Mouse (Mus musculus) heart, embryonic 11.5 days (tissue): Measurements from ENCODE around the gene Polrmt. TPM values are rescaled to one million over a fixed set of nuclear protein-coding genes. Genes with fewer than 3 reads are reported as not detected.

Experiments
- ATAC-seq: fragments of 200-750 bp; cut with Nextera tagmentation; replicated peaks from 2 replicates; pipeline ENCODE4 v1.8.0; 2017; ENCODE audit warnings: moderate library complexity; ENCODE audit not compliant: insufficient number of reproducible peaks, low FRiP score, low TSS enrichment
- H3K27ac ChIP-seq: fragments of 300-500 bp; sonication (generic); 2 replicates; pipeline ENCODE4 v1.5.1; 2014; ENCODE audit warnings: mild to moderate bottlenecking, low read depth, low read length
- H3K27me3 ChIP-seq: fragments of 300-500 bp; sonication (generic); 2 replicates; pipeline ENCODE4 v1.6.1; 2014; ENCODE audit warnings: mild to moderate bottlenecking, low read length, mixed read lengths; ENCODE audit not compliant: control insufficient read depth, insufficient read depth
- H3K36me3 ChIP-seq: fragments of 300-500 bp; sonication (generic); 2 replicates; pipeline ENCODE4 v1.6.1; 2014; ENCODE audit warnings: mild to moderate bottlenecking, low read length, moderate library complexity, mixed read lengths; ENCODE audit not compliant: control insufficient read depth, insufficient read depth
- H3K4me1 ChIP-seq: fragments of 300-500 bp; sonication (generic); 2 replicates; pipeline ENCODE4 v1.6.1; 2014; ENCODE audit warnings: low read length; ENCODE audit not compliant: control insufficient read depth, insufficient read depth
- H3K4me2 ChIP-seq: fragments of 300-500 bp; sonication (generic); 2 replicates; pipeline ENCODE4 v1.6.1; 2014; ENCODE audit warnings: mild to moderate bottlenecking, moderate library complexity
- H3K4me3 ChIP-seq: fragments of 300-500 bp; sonication (generic); 2 replicates; pipeline ENCODE4 v1.5.1; 2014; ENCODE audit warnings: low read depth, low read length
- H3K9ac ChIP-seq: fragments of 300-500 bp; sonication (generic); 2 replicates; pipeline ENCODE4 v1.6.1; 2014; ENCODE audit warnings: mild to moderate bottlenecking, low read depth, low read length, moderate library complexity
- H3K9me3 ChIP-seq: fragments of 300-500 bp; sonication (generic); replicated peaks from 2 replicates; pipeline ENCODE4 v1.6.1; 2016; ENCODE audit warnings: low read length; ENCODE audit not compliant: control insufficient read depth
- WGBS: fragments of 180-500 bp; shearing (Covaris S2); extraction: QIAGEN DNeasy Blood & Tissue Kit; methylation state at CpG from one replicate; pipeline ENCODE4 v1.1.7; 2014; ENCODE audit not compliant: insufficient replicate concordance; 5-methylcytosine and 5-hydroxymethylcytosine counted together
- polyA plus RNA-seq: library from polyadenylated mRNA; unstranded; fragments of >200 nt; fragmentation: Nextera tagmentation; extraction: Ambion mirVana; gene quantifications from 2 replicates; pipeline ENCODE4 v1.2.1, GENCODE M21; 2014

Polrmt gene
- polyA plus RNA-seq, 1 experiment from 2014 or later: 23.6 TPM

DNA sequence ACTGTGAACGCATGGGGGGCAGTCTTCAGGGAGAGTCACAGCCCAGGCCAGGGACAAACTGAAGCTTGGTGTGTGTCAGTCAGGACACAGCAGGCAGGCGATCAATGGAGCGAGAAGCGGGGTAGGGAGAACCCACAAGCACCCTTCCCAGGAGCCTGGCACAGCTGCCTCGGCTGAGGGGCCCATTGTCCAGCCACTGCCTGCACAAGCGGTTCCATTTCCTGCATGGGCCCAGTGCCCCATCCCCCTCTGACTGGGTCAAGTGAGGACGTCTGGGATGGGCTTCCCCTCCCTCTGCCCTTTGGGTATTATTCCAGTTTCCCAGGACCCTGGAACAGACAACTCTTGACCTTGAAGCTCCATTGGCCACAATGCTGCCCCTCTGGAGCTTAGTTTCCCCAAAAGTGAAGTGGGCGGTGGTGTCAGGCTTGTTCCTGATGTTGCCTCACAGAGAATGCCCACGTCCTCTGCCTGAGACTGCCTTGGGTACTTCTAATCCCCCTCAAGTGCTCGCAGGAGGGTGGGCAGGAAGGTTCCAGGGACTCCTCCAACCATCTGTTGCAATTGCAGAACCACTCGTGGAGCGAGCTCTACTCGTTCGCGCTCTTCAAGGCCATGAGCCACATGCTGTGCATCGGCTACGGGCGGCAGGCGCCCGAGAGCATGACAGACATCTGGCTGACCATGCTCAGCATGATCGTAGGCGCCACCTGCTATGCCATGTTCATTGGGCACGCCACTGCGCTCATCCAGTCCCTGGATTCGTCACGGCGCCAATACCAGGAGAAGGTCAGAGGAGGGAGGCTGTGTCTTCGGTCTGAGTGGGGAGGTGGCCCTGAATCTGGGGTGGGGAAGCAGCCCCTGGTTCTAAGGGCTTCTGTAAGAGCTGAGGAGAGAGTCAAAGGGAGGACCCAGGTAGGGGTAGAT, 17.8 kb downstream of the Polrmt start:
- ATAC-seq: no peak
- Histone ChIP-seq H3K27ac (no peak overlapping the region), H3K4me1 (no peaks in the 10 kb centered on the region), H3K4me3 (no peak overlapping the region), H3K9me3 (no peaks in the 10 kb centered on the region), H3K36me3 (no peaks in the 10 kb centered on the region), H3K4me2 (no peak overlapping the region), H3K9ac (no peak overlapping the region), H3K27me3 (no peaks in the 10 kb centered on the region; the same call in 1 of the 2 replicates)
- WGBS: 62% methylated on average over 28 of the region's 28 CpGs

DNA sequence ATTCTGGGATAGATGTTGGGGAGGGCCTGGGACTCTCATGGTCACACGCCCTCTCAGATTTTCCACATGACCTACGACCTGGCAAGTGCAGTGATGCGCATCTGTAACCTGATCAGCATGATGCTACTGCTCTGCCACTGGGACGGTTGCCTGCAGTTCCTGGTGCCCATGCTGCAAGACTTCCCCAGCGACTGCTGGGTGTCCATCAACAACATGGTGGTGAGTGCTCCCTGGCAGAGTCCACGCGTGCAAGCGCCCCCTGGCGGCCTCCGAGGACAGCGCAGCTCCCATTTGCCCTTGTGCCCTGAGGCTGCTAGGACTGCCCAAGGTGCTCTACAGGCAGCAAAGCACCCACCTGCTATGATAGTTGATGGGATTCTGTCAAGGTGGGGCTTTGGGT, 20.3 kb downstream of the Polrmt start:
- no peaks in the 10 kb centered on the region for H3K9me3 ChIP-seq
- no peaks in the 10 kb centered on the region for H3K36me3 ChIP-seq
- H3K4me3 ChIP-seq: no peak overlapping the region
- H3K27me3 ChIP-seq: no peaks in the 10 kb centered on the region; the same call in 1 of the 2 replicates
- H3K4me2 ChIP-seq: no peak overlapping the region
- no peak overlapping the region for H3K9ac ChIP-seq
- H3K27ac ChIP-seq: no peak overlapping the region
- H3K4me1 ChIP-seq: no peaks in the 10 kb centered on the region
- WGBS: 40% methylated on average over 11 of the region's 11 CpGs
- ATAC-seq: no peak

DNA sequence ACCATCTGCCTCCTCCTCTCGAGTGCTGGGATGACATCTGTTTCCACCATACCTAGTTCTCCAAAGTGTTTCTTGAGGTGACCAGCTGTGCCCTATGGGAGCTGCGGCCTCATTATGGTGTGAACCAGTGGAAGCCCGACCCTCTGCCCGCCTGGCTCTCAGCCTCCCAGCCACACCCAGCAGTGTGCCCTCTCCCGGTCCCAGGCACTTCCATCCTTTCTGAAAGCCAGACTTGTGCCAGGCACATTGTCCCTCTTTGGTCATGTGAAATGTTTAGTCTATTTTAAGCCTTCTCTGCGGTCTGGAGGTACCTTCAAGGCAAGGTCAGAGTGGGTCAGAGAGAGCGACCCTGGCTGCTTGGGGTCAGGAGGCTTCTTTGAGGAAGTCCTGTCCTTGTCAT, 22.7 kb downstream of the Polrmt start:
- no peaks in the 10 kb centered on the region for H3K36me3 ChIP-seq
- ATAC-seq: no peak
- H3K4me1 ChIP-seq: no peaks in the 10 kb centered on the region
- H3K4me3 ChIP-seq: no peak overlapping the region
- H3K4me2 ChIP-seq: no peak overlapping the region
- no peak overlapping the region for H3K27ac ChIP-seq
- peaks cover 7% of the 10 kb centered on the region for H3K27me3 ChIP-seq
- no peaks in the 10 kb centered on the region for H3K9me3 ChIP-seq
- H3K9ac ChIP-seq: no peak overlapping the region
- 66% methylated on average over 7 of the region's 7 CpGs for WGBS

DNA sequence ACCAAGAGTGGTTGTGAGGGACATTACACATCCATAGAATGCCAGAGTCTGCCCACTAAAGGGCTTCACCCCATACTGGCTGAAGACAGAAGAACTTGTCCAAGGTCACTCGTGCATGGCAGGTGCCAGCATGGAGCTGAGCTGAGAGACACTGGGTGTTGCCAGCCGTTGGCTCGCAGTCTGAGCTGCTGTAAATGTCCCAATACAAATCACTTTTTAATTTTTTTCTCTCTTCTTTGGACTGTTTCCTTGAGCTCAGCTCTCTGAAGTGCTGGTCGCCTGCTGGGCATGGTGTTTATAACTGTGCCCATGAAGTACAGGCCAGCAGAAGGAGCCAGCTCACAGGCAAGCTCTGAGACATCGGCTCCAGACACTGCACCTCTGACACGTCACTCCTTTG, 23.3 kb downstream of the Polrmt start:
- no peak for ATAC-seq
- H3K9ac ChIP-seq: no peak overlapping the region
- no peaks in the 10 kb centered on the region for H3K4me1 ChIP-seq
- 63% methylated on average over 6 of the region's 6 CpGs for WGBS
- no peak overlapping the region for H3K4me2 ChIP-seq
- H3K27me3 ChIP-seq: peaks cover 13% of the 10 kb centered on the region
- no peak overlapping the region for H3K4me3 ChIP-seq
- no peak overlapping the region for H3K27ac ChIP-seq
- H3K9me3 ChIP-seq: no peaks in the 10 kb centered on the region
- no peaks in the 10 kb centered on the region for H3K36me3 ChIP-seq

DNA sequence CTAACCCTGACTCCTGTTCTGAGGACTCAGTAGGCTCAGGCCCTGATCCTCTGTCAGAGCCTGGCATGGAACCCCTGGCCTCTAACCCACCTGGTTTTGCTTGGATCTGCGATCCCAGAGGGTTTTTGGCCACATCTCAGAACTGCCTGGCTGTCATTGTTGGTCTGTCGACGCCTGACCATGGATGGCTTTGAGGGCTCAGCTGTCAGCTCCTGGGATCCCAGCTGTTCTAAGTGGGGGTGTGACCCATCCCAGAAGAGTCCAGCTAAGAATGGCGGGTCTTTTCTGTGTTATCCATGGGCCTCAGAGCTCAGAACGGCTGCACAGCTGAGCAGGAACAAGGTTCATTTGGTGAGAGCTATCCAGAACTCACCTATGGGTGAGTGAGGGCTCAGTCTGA, 25.3 kb downstream of the Polrmt start:
- WGBS: 45% methylated on average over 5 of the region's 5 CpGs
- no peaks in the 10 kb centered on the region for H3K9me3 ChIP-seq
- peaks cover 33% of the 10 kb centered on the region for H3K27me3 ChIP-seq
- no peak overlapping the region for H3K27ac ChIP-seq
- no peak overlapping the region for H3K9ac ChIP-seq
- H3K36me3 ChIP-seq: no peaks in the 10 kb centered on the region
- ATAC-seq: no peak
- H3K4me2 ChIP-seq: no peak overlapping the region
- H3K4me3 ChIP-seq: no peak overlapping the region
- H3K4me1 ChIP-seq: peaks cover 11% of the 10 kb centered on the region

DNA sequence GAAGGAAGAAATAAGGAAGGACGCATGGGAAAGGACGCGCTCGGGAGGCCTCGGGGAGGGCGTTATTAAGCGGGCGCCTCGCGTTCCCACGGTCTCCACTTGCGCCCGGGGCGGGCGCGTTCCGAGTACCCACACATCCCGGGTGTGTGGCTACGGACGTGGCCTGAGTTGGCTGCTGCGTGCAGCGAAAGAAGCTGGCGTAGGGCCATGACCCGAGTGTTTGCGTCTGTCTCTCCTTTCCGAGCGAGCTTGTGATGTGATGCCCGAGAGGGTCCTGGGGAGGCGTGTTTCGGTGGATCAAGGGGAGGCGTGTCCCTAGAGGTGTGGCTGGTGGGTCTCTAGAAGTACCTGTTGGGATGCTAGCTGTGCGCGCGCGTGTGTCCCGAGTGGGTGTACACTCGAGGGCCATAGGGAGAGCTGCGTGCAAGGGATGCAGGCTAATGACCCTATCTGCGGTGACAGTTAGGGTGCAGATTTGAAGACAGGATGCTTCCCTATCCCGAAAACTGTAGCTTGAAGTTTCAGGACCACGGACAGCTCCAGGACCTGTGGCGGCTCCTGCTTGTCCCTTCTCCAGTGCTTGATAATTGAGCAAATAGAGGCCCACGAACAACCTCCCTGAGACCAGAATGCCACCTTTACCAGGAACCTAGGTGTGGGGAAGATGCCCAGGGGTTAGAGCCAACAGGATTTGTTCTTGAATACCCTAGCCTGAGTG, 28.6 kb downstream of the Polrmt start:
- H3K9me3 ChIP-seq: no peaks in the 10 kb centered on the region
- WGBS: 3% methylated on average over 43 of the region's 43 CpGs
- H3K4me2 ChIP-seq: peak overlapping the region; percentile 99
- H3K4me1 ChIP-seq: peaks cover 11% of the 10 kb centered on the region
- no peaks in the 10 kb centered on the region for H3K36me3 ChIP-seq
- H3K4me3 ChIP-seq: peak overlapping the region; percentile 63
- no peak; the same call in 1 of the 2 replicates for ATAC-seq
- no peak overlapping the region for H3K27ac ChIP-seq
- no peak overlapping the region for H3K9ac ChIP-seq
- H3K27me3 ChIP-seq: peaks cover 52% of the 10 kb centered on the region

DNA sequence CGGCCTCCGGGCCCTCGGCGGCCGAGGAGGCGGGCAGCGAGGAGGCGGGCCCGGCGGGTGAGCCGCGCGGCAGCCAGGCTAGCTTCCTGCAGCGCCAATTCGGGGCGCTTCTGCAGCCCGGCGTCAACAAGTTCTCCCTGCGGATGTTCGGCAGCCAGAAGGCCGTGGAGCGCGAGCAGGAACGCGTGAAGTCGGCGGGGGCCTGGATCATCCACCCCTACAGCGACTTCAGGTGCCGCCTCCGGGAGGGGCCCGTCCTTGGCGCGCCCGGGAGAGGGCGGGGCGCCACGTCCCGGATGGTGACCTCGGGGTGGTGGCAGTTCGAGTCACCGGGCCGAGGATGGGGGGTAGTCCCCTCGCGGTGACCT, 29.4 kb downstream of the Polrmt start:
- H3K9ac ChIP-seq: no peak overlapping the region
- WGBS: under 1% methylated on average over 44 of the region's 44 CpGs
- peak overlapping the region; percentile 99 for H3K4me2 ChIP-seq
- ATAC-seq: no peak
- no peaks in the 10 kb centered on the region for H3K9me3 ChIP-seq
- H3K4me3 ChIP-seq: peak overlapping the region; percentile 63
- H3K27ac ChIP-seq: no peak overlapping the region
- peaks cover 15% of the 10 kb centered on the region for H3K4me1 ChIP-seq
- H3K36me3 ChIP-seq: peaks cover under 1% of the 10 kb centered on the region; the same call in 1 of the 2 replicates
- H3K27me3 ChIP-seq: peaks cover 52% of the 10 kb centered on the region

DNA sequence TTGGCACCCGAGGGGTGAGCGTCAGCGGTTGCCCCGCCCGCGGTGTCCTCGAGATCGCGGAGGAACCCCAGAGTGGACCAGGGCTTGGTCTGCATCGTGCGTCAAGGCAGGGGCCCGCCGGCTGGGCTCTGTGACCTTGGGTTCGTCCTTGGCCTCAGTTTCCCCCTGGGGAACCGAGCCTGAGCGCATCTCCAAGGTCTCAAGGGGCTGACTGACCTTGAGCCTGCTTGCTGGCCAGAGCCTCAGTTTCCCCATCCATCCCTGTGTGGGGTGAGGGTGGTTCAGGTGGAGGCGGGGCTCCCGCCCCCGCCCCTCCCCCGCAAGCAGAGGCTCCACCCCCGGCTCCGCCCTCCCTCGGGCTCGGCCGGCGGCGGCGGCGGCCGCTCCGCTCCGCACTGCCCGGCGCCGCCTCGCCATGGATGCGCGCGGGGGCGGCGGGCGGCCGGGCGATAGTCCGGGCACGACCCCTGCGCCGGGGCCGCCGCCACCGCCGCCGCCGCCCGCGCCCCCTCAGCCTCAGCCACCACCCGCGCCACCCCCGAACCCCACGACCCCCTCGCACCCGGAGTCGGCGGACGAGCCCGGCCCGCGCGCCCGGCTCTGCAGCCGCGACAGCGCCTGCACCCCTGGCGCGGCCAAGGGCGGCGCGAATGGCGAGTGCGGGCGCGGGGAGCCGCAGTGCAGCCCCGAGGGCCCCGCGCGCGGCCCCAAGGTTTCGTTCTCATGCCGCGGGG, 30.0 kb downstream of the Polrmt start, which contains the start of gene Hcn2:
TSS of gene Hcn2 (plus strand) at position 381 of the 734 bp plus-strand sequence.
- Histone ChIP-seq H3K27me3 (peaks cover 52% of the 10 kb centered on the region), H3K4me1 (peaks cover 17% of the 10 kb centered on the region), H3K9ac (no peak within 1 kb of the TSS), H3K36me3 (peaks cover 6% of the 10 kb centered on the region), H3K4me3 (peak within 1 kb of the TSS; percentile 63), H3K9me3 (no peaks in the 10 kb centered on the region), H3K4me2 (peak within 1 kb of the TSS; percentile 99), H3K27ac (no peak within 1 kb of the TSS)
- WGBS: 5% methylated on average over 28 of the region's 91 CpGs
- ATAC-seq: no peak
